In genomic region chr10:37072834-37073233, GRCm38 (mm10) we compare ENCODE assay signal across 9 mouse cellular contexts.
DNase-seq lines count a peak whose midpoint lies in the region; ATAC-seq lines count a peak whose summit lies in the region.
"Had no signal": no experiment of that assay in that cellular context is flagged by ENCODE, and none has a peak within 500 bp of the region (broad histone marks: within the 10 kb centered on the region; RNA-seq: fewer than 3 reads in every experiment).

No protein-coding gene starts in this region.

- intact Hi-C loops in heart, postnatal 25 days (cut with DNase I) = loop anchor here (2.0 to 5.0 kb wide), 4 partner anchors 64 to 1776 kb away; no protein-coding TSS in a partner anchor

- no peak overlapping the region for H3K27ac ChIP-seq in embryonic facial prominence, embryonic 10.5 days (replicated peaks)
- H3K27ac ChIP-seq in hindbrain, embryonic 12.5 days = no peak overlapping the region
- H3K27ac ChIP-seq in midbrain, embryonic 10.5 days (replicated peaks) = peak overlapping the region; percentile 61; the same call in 1 of the 2 replicates
- H3K27ac ChIP-seq: liver, embryonic 15.5 days had no signal

- 21% methylated on average over 5 of the region's 5 CpGs for WGBS in embryonic facial prominence, embryonic 10.5 days
- WGBS in hindbrain, embryonic 12.5 days = 18% methylated on average over 5 of the region's 5 CpGs
- WGBS in midbrain, embryonic 10.5 days = 28% methylated on average over 5 of the region's 5 CpGs

- no peaks in the 10 kb centered on the region for H3K27me3 ChIP-seq in embryonic facial prominence, embryonic 10.5 days (replicated peaks; ENCODE audit: low read depth, poor library complexity, severe bottlenecking)
- no peaks in the 10 kb centered on the region for H3K27me3 ChIP-seq in hindbrain, embryonic 12.5 days
- no peaks in the 10 kb centered on the region for H3K27me3 ChIP-seq in midbrain, embryonic 10.5 days (ENCODE audit: low read depth, poor library complexity, severe bottlenecking)
- H3K27me3 ChIP-seq: liver, embryonic 15.5 days had no signal

- H3K4me1 ChIP-seq in embryonic facial prominence, embryonic 10.5 days = peaks cover 6% of the 10 kb centered on the region; the same call in 1 of the 2 replicates
- peaks cover 7% of the 10 kb centered on the region for H3K4me1 ChIP-seq in hindbrain, embryonic 12.5 days
- H3K4me1 ChIP-seq in midbrain, embryonic 10.5 days = peaks cover 22% of the 10 kb centered on the region
- H3K4me1 ChIP-seq: liver, embryonic 15.5 days had no signal

- H3K9me3 ChIP-seq in embryonic facial prominence, embryonic 10.5 days = no peaks in the 10 kb centered on the region
- H3K9me3 ChIP-seq in hindbrain, embryonic 12.5 days (replicated peaks) = no peaks in the 10 kb centered on the region
- H3K9me3 ChIP-seq in midbrain, embryonic 10.5 days (replicated peaks) = no peaks in the 10 kb centered on the region
- H3K9me3 ChIP-seq: liver, embryonic 15.5 days had no signal

- H3K4me3 ChIP-seq in embryonic facial prominence, embryonic 10.5 days = no peak overlapping the region
- no peak overlapping the region for H3K4me3 ChIP-seq in hindbrain, embryonic 12.5 days
- no peak overlapping the region for H3K4me3 ChIP-seq in midbrain, embryonic 10.5 days
- H3K4me3 ChIP-seq: liver, embryonic 15.5 days had no signal

- ATAC-seq in hindbrain, embryonic 12.5 days (ENCODE audit: low FRiP score) = peak; percentile 75

- H3K36me3 ChIP-seq in embryonic facial prominence, embryonic 10.5 days (replicated peaks) = no peaks in the 10 kb centered on the region
- no peaks in the 10 kb centered on the region for H3K36me3 ChIP-seq in hindbrain, embryonic 12.5 days
- H3K36me3 ChIP-seq in midbrain, embryonic 10.5 days = no peaks in the 10 kb centered on the region
- H3K36me3 ChIP-seq: liver, embryonic 15.5 days had no signal

- H3K9ac ChIP-seq in hindbrain, embryonic 12.5 days = no peak overlapping the region
- H3K9ac ChIP-seq: liver, embryonic 15.5 days had no signal

- peak; percentile 87 for DNase-seq in heart, adult 8-10 months (ENCODE audit: low spot score)
- DNase-seq in heart, postnatal 25 days (ENCODE audit: low spot score) = no peak
- DNase-seq in adrenal gland, postnatal 10 days = peak; percentile 74
- DNase-seq in embryonic facial prominence, embryonic 10.5 days (ENCODE audit: low spot score) = peak; percentile 54
- DNase-seq in left cerebral cortex, adult 11 months (ENCODE audit: low spot score) = peak; percentile 55
- peak; percentile 40 for DNase-seq in midbrain, embryonic 10.5 days (ENCODE audit: low spot score)
- DNase-seq in spleen, postnatal 36 days (ENCODE audit: low spot score in 2 of 2) = peak; percentile 27 to 49

- no peak overlapping the region for H3K4me2 ChIP-seq in hindbrain, embryonic 12.5 days (replicated peaks)
- H3K4me2 ChIP-seq: liver, embryonic 15.5 days had no signal
